Mouse (Mus musculus) stomach, postnatal 0 days (tissue): ENCODE results near the gene Dapk3.

ENCODE experiments used
- CTCF ChIP-seq: IDR thresholded peaks from 2 replicates; pipeline ENCODE4 v1.5.1; 2016; ENCODE audit warnings: antibody characterized with exemption, low read depth, mild to moderate bottlenecking, moderate library complexity
- EP300 ChIP-seq: optimal IDR thresholded peaks from 2 replicates; pipeline ENCODE3; 2016; ENCODE audit warnings: antibody characterized with exemption

DNA sequence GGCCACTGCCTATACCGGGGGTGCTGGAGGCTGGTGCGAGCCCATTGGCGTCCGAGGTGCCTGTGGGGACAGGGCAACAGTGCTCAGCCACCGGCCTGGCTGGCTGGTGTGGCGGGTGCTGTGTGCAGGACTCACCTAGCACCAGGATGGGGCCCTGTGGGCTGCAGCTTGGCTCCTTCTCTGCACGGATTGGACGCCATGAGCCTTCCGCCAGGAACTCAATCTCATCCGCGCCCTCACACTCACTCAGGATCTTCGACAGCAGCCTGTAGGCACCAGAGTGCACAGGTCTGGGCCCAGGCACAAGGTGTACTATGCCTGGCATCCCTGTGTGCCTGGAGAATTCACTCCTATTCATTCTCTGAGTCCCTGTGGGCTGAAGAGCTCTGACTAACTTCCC, 28.5 kb upstream of the Dapk3 start:
- TF ChIP-seq CTCF: no peak
- TF ChIP-seq EP300: no peak
